Mouse (Mus musculus) bone marrow, adult 2 months (tissue): ENCODE measurements around the gene Tnfrsf14.

Source experiments
- CTCF ChIP-seq: fragments of 200-500 bp; IDR thresholded peaks from 2 replicates; pipeline ENCODE4 v1.5.1; 2011; ENCODE audit warnings: low read length, control low read depth; ENCODE audit not compliant: control insufficient read depth, insufficient read depth
- POLR2A ChIP-seq: fragments of 200-500 bp; IDR thresholded peaks from 2 replicates; pipeline ENCODE4 v1.6.1; 2011; ENCODE audit warnings: low read depth, mild to moderate bottlenecking, control low read depth, low read length, borderline replicate concordance; ENCODE audit not compliant: control insufficient read depth

GRCm38 (mm10) chr4:154936542-154937255 is 8.3 kb upstream of the Tnfrsf14 start:
- TF ChIP-seq CTCF (no peak), POLR2A (no peak)
